Mouse (Mus musculus) lung, postnatal 4 days (tissue): ENCODE data around the gene Ptcra.

Experiments used
- DNase-seq, 2 experiments: peaks; one replicate each; pipeline ENCODE4 v3.0.0; 2021

Ptcra gene

DNA sequence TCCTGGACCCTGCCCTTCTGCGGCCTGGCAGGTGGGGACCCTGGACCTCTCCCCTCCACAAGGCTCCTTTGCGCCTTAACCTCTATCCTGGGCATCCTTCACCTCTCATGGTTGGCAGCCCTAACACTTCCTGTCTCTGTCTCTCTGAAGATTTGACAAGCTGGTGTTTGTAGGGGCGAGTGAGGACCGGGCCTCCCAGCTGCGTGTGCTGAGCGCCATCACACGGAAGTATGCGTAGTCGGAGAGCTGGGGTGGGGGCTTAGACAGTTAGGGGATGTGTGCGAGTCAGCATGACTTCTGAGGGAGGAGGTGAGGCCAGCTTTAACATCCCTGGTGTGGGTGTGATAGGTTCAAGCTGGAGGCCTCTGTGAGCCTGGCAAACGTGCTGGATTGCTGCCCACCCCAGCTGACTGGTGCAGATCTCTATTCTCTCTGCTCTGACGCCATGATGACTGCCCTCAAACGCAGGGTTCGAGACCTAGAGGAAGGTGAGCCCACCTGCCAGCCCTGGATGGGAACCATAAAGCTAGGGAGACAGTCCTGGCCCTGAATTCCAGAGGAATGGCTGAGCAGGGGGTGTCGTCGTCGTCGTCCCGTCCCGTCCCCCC is 38.9 kb downstream of the Ptcra start:
- no peak for DNase-seq

DNA sequence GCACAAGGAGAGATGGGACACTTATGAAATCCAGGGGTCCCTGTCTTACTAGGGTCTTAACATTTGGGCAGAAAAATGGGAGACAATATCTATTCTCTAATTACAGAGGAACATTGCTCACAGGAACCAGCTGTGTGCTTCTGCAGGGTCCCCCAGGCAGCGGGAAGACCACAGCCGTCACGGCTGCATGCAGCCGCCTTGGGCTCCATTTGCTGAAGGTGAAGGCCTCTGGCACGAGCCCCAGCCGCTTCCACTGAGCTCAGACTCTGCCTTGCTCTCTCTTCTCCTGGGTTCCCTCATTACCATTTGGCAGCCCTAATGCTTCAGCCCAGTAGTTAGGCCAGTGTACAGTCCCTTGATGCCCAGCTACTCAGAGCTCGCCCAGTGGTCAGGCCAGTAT is 42.4 kb downstream of the Ptcra start:
- no peak for DNase-seq

DNA sequence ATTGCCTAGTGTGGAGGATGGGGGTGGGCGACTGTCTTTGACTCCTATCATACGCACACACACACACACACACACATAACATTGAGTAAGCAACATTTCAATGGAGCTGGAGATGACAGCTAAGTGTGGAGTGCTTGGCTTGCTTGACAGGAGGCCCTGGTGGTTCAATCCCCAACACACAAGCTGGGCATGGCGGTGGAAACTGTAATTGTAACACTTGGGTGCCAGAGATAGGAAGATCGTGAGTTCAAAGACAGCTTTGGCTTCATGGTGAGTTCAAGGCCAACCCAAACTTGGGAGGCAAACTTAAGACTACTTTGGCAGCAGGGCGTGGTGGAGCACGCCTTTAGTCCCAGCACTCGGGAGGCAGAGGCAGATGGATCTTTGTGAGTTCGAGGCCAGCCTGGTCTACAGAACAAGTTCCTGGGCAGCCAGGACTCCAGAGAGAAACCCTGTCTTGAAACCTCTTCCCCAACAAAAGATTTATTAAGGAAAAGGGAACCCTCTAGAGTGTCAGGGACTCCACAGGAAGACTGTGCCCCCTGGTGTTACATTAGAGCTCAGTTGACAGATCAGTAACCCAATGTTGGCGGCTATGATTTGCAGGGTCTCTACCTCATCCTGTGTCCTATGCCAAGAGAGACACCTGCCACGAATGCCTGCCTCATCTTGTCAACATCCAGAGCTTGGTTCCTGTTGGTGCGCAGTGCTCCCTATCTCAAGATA is 48.6 kb downstream of the Ptcra start:
- no peak for DNase-seq

DNA sequence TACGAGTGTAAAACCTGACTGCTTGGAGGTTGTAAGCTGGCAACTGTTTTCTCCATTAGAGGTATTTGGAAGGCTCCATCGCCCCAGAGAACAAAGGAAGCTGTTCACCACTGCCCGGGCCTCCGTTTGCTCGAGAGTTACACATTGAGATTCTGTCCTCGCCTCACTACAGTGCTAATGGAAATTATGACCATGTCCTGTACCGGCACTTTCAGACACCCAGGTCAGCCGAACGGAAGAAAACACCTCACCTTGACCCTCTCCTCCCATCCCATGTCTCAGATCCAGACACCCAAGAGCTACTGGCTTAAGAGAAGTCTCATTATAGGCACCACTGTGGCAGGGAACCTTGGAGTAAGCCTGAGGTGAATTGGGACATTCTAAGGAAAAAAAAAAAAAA is 49.7 kb downstream of the Ptcra start:
- DNase-seq = no peak

DNA sequence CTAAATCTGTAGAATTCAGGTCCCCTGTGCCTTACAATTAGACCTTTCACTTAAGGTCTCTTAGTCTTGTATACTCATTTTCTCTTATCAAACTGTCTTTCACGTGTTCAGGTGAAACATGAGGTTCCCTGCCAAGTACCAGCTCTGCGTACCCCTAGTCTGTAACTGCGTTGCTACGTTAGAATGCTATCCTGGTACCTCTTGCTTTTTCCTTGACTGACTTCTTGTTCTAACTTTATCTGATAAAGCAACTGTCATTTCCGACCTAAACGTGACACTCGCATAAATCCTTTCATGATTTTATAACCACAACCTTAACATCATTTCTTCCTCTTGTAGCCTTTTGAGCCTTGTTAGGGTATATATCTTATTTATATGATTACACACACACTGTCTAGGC is 51.1 kb downstream of the Ptcra start:
- no peak for DNase-seq

DNA sequence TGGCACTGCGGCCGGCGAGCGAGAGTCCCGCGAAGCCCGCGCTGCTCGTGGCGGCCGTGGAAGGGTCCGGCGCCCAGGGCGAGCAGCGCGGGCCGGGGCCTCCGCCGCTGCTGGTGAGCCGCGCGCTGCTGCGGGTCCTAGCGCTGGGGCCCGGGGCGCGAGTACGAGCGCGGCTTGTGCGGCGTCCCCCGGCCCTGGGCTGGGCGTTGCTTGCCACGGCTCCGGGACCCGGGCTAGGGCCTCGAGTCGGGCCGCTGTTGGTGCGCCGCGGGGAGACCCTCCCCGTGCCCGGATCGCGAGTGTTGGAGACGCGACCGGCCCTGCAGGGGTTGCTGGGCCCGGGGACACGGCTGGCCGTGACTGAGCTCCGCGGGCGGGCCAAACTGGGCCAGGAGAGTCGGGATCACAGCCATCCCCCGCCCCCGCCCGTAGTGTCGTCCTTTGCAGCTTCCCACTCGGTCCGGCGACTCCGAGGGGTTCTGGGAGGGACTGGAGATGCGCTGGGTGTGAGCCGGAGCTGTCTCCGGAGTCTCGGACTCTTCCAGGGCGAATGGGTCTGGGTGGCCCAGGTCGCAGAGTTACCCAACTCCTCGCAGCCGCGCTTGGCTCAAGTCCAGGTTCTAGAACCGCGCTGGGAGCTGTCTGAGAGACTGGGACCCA is 51.8 kb downstream of the Ptcra start:
- peak; percentile 58 to 68 for DNase-seq

DNA sequence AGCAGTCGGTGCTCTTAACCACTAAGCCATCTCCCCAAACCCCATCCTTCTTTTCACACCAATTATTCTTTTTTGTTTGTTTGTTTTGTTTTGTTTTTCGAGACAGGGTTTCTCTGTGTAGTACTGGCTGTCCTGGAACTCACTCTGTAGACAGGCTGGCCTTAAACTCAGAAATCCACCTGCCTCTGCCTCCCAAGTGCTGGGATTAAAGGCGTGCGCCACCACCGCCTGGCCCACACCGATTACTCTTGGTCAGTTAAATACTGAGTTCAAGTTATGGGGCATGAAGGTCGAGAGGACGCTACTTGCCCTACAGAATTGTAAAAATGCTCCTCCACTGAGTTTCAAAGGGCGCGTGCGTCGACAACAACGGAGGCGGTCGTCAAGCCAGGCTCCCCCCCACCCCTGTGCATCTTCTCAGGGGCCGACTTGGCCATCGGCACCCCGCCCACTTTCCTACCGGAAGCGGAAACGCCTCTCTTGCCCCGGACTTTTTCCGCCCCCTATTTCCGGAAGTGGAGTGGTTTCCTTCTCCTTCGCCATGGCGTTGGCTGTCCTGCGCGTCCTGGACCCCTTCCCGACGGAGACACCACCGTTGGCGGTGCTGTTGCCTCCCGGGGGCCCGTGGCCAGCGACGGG is 52.4 kb downstream of the Ptcra start, which contains the start of gene Pex6:
TSS of gene Pex6 (plus strand) at position 505 of the 639 bp plus-strand sequence.
- peak; percentile 95 to 96 for DNase-seq

DNA sequence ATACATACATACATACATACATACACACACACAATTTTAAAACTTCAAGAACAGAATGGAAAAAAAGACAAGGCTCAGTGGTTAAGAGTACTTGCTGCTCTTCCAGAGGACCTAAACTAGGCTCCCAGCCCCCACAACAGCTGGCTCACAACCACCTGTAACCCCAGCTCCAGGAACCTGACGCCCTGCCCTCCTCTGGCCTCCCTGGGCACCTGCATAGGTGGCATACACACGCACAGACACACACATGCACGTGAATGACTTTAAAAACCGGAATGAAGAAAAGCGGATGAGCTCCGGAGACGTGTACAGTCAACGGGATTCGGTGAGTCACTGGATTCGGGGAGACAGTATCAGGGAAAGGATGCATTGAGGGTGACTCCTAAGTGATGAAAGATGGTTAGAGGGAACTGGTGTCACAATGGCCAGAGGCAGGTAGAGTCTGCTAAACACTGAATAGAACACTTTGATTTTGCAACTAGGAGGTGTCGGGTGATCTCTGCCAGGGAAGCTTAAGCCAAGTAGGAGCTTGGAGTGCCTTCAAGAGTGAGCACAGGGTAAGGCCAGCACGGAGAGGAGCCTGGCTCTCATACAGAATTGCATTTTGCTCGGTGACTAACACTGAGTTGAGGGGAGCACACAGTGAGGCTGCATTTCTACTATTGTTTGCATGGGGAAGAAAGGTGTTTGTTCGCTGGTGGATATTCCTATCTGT is 57.0 kb downstream of the Ptcra start:
- DNase-seq = no peak
